Mouse (Mus musculus) liver, adult 2 months (tissue): ENCODE data around the gene Dock4.

Experiments
- CTCF ChIP-seq: fragments of 200-500 bp; IDR thresholded peaks from 2 replicates; pipeline ENCODE4 v1.5.1; 2011; ENCODE audit warnings: low read depth, low read length, control low read depth
- POLR2A ChIP-seq: fragments of 200-500 bp; IDR thresholded peaks from 2 replicates; pipeline ENCODE4 v1.6.1; 2011; ENCODE audit warnings: low read length, control low read depth; ENCODE audit not compliant: insufficient read depth; ENCODE audit errors: extremely low read depth

GRCm38 (mm10) chr12:40434101-40434500 lies 11.7 kb upstream of the Dock4 start:
- TF ChIP-seq POLR2A (no peak), CTCF (no peak)
